Mouse (Mus musculus): ENCODE data around the gene Trim43b. TPM values are rescaled to one million over a fixed set of nuclear protein-coding genes. Genes with fewer than 3 reads are reported as not detected.
"Not testable (repeated sequence)": the region's sequence is repeated elsewhere in the genome, so short reads cannot be mapped to it uniquely, and the experiment has no call there.

Trim43b gene
- polyA plus RNA-seq (2015; fragmentation: Nextera tagmentation; extraction: Ambion mirVana), result not detected in 2 replicates

- not testable (repeated sequence) for H3K27me3 ChIP-seq (replicated peaks; ENCODE audit: control insufficient read depth, insufficient read depth, low read length); H3K4me2 ChIP-seq (ENCODE audit: low read length); ATAC-seq; H3K4me3 ChIP-seq (replicated peaks; ENCODE audit: low read length); H3K9me3 ChIP-seq (ENCODE audit: control insufficient read depth, low read length); H3K36me3 ChIP-seq (ENCODE audit: control insufficient read depth, insufficient read depth); H3K9ac ChIP-seq (replicated peaks; ENCODE audit: low read depth, low read length); H3K27ac ChIP-seq (ENCODE audit: low read length); H3K4me1 ChIP-seq (replicated peaks; ENCODE audit: control insufficient read depth, insufficient read depth, low read length)
- WGBS, result 89% methylated on average over 1 of the region's 2 CpGs
Observed at GRCm38 (mm10) chr9:89092735-89093134, at the start of gene Trim43b. Gene Trim43b (minus strand): TSS chr9:89092835.

- H3K9me3 ChIP-seq (ENCODE audit: control insufficient read depth, low read length); H3K4me3 ChIP-seq (replicated peaks; ENCODE audit: low read length); H3K4me2 ChIP-seq (ENCODE audit: low read length); H3K9ac ChIP-seq (replicated peaks; ENCODE audit: low read depth, low read length); H3K27me3 ChIP-seq (replicated peaks; ENCODE audit: control insufficient read depth, insufficient read depth, low read length); ATAC-seq; H3K4me1 ChIP-seq (replicated peaks; ENCODE audit: control insufficient read depth, insufficient read depth, low read length); H3K36me3 ChIP-seq (ENCODE audit: control insufficient read depth, insufficient read depth); H3K27ac ChIP-seq (ENCODE audit: low read length): not testable (repeated sequence)
- WGBS, result 94% methylated on average over 7 of the region's 7 CpGs
Observed at GRCm38 (mm10) chr9:89104576-89104975, 11.9 kb upstream of the Trim43b start.

GRCm38 (mm10) chr9:89086746-89087145 lies 5.9 kb downstream of the Trim43b start:
- H3K36me3 ChIP-seq (ENCODE audit: control insufficient read depth, insufficient read depth); H3K27ac ChIP-seq (ENCODE audit: low read length); H3K9me3 ChIP-seq (ENCODE audit: control insufficient read depth, low read length); H3K9ac ChIP-seq (replicated peaks; ENCODE audit: low read depth, low read length); H3K4me2 ChIP-seq (ENCODE audit: low read length); ATAC-seq; H3K27me3 ChIP-seq (replicated peaks; ENCODE audit: control insufficient read depth, insufficient read depth, low read length); H3K4me1 ChIP-seq (replicated peaks; ENCODE audit: control insufficient read depth, insufficient read depth, low read length); H3K4me3 ChIP-seq (replicated peaks; ENCODE audit: low read length): not testable (repeated sequence)
- WGBS, result 96% methylated on average over 13 of the region's 13 CpGs

GRCm38 (mm10) chr9:89079637-89080036 lies 13.0 kb downstream of the Trim43b start:
- 83% methylated on average over 9 of the region's 10 CpGs for WGBS

GRCm38 (mm10) chr9:89076508-89076907 lies 16.1 kb downstream of the Trim43b start:
- not testable (repeated sequence) for ATAC-seq; H3K27me3 ChIP-seq (replicated peaks; ENCODE audit: control insufficient read depth, insufficient read depth, low read length); H3K9me3 ChIP-seq (ENCODE audit: control insufficient read depth, low read length); H3K4me3 ChIP-seq (replicated peaks; ENCODE audit: low read length); H3K4me2 ChIP-seq (ENCODE audit: low read length); H3K36me3 ChIP-seq (ENCODE audit: control insufficient read depth, insufficient read depth); H3K27ac ChIP-seq (ENCODE audit: low read length); H3K9ac ChIP-seq (replicated peaks; ENCODE audit: low read depth, low read length); H3K4me1 ChIP-seq (replicated peaks; ENCODE audit: control insufficient read depth, insufficient read depth, low read length)
- WGBS, result 89% methylated on average over 1 of the region's 5 CpGs

More at GRCm38 (mm10) chr9:89079637-89080036, 13.0 kb downstream of the Trim43b start:
- ATAC-seq; H3K4me3 ChIP-seq (replicated peaks; ENCODE audit: low read length); H3K27ac ChIP-seq (ENCODE audit: low read length); H3K9me3 ChIP-seq (ENCODE audit: control insufficient read depth, low read length); H3K27me3 ChIP-seq (replicated peaks; ENCODE audit: control insufficient read depth, insufficient read depth, low read length); H3K36me3 ChIP-seq (ENCODE audit: control insufficient read depth, insufficient read depth); H3K9ac ChIP-seq (replicated peaks; ENCODE audit: low read depth, low read length); H3K4me1 ChIP-seq (replicated peaks; ENCODE audit: control insufficient read depth, insufficient read depth, low read length); H3K4me2 ChIP-seq (ENCODE audit: low read length): not testable (repeated sequence)

GRCm38 (mm10) chr9:89067143-89067501 lies 25.5 kb downstream of the Trim43b start:
- not testable (repeated sequence) for H3K4me1 ChIP-seq (replicated peaks; ENCODE audit: control insufficient read depth, insufficient read depth, low read length); H3K4me3 ChIP-seq (replicated peaks; ENCODE audit: low read length); H3K27ac ChIP-seq (ENCODE audit: low read length); H3K27me3 ChIP-seq (replicated peaks; ENCODE audit: control insufficient read depth, insufficient read depth, low read length); H3K36me3 ChIP-seq (ENCODE audit: control insufficient read depth, insufficient read depth); H3K9me3 ChIP-seq (ENCODE audit: control insufficient read depth, low read length); H3K9ac ChIP-seq (replicated peaks; ENCODE audit: low read depth, low read length); H3K4me2 ChIP-seq (ENCODE audit: low read length)
- ATAC-seq, result peak; percentile 14
- WGBS, result 89% methylated on average over 2 of the region's 6 CpGs

- not testable (repeated sequence) for H3K9me3 ChIP-seq (ENCODE audit: control insufficient read depth, low read length); H3K9ac ChIP-seq (replicated peaks; ENCODE audit: low read depth, low read length); H3K27ac ChIP-seq (ENCODE audit: low read length); H3K36me3 ChIP-seq (ENCODE audit: control insufficient read depth, insufficient read depth); H3K4me1 ChIP-seq (replicated peaks; ENCODE audit: control insufficient read depth, insufficient read depth, low read length); H3K27me3 ChIP-seq (replicated peaks; ENCODE audit: control insufficient read depth, insufficient read depth, low read length); H3K4me3 ChIP-seq (replicated peaks; ENCODE audit: low read length)
- peak overlapping the region; percentile 22 for H3K4me2 ChIP-seq (ENCODE audit: low read length)
- ATAC-seq, result peak; percentile 99
- WGBS, result 63% methylated on average over 36 of the region's 44 CpGs
Observed at GRCm38 (mm10) chr9:89066378-89067142, 26.1 kb downstream of the Trim43b start.

Other genes with a start within 250 kb of the Trim43b start
- not detected in 2 replicates for gene Bcl2a1a, start 135.9 kb downstream of the Trim43b start, polyA plus RNA-seq (2015; fragmentation: Nextera tagmentation; extraction: Ambion mirVana)
- gene Bcl2a1b, start 106.4 kb upstream of the Trim43b start, polyA plus RNA-seq (2015; fragmentation: Nextera tagmentation; extraction: Ambion mirVana), result 1.1 TPM in 2 replicates
- gene Gm29094, start 106.5 kb upstream of the Trim43b start, polyA plus RNA-seq (2015; fragmentation: Nextera tagmentation; extraction: Ambion mirVana), result not detected in 2 replicates
- gene Mthfs, start 117.8 kb upstream of the Trim43b start, polyA plus RNA-seq (2015; fragmentation: Nextera tagmentation; extraction: Ambion mirVana), result 10.3 and 10.6 TPM in 2 replicates

Data from forebrain, embryonic 16.5 days (tissue).